Mouse (Mus musculus): Measurements from ENCODE around the gene Rack1. TPM values are rescaled to one million over a fixed set of nuclear protein-coding genes. Genes with fewer than 3 reads are reported as not detected.
"Not testable (repeated sequence)": the region's sequence is repeated elsewhere in the genome, so short reads cannot be mapped to it uniquely, and the experiment has no call there.

Rack1 gene
- polyA plus RNA-seq, 1 experiment from 2014 or later: 795 TPM

DNA sequence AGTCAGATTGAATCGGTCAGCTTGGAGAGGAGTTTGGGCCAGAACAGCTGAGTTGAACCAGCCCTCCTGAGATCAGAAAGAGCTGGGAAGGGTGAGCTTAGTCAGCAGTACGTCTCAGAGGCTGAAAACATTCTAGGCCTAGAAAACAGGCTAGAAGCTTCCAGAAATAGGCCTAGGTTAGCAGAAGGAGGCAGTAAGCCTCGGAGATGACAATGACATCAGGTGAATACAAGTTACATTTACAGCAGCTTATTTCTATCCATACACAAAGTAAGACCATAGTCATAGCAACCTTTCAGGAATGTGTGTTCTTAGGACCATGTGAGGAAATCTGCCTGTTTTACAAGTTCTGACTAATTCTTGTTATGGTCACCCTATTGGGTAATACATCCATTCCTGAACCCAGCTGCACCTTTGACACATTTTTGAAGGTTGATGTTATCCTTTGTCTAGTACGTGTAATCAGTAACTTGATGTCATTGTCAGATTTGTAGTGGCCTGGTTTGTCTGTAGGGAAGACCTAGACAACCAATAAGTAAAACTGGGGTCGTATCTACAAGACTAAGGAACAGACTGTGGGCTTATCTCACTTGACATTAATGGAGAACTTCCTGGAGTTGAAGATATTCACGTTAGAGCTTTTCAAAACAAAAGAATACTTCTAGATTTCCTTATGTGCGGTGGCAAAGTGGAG is 19.6 kb downstream of the Rack1 start:
- no peak overlapping the region for H3K27ac ChIP-seq
- 0 out of 2 replicates have a peak, but pooled peaks cover 7% of the 10 kb centered on the region for H3K36me3 ChIP-seq (ENCODE audit: insufficient read depth, low read length)
- ATAC-seq (replicated peaks; ENCODE audit: low FRiP score, low read depth) (no peak), DNase-seq (ENCODE audit: low spot score) (no peak)
- TF ChIP-seq CTCF (IDR thresholded peaks at IDR 0.05; ENCODE audit: low read depth): no peak
- no peak overlapping the region for H3K4me3 ChIP-seq (replicated peaks; ENCODE audit: low read depth, low read length)
- WGBS: 78% methylated on average over 7 of the region's 7 CpGs
- no peak overlapping the region for H3K4me2 ChIP-seq (ENCODE audit: low read length)
- H3K4me1 ChIP-seq (replicated peaks; ENCODE audit: insufficient read depth, low read length): peaks cover 12% of the 10 kb centered on the region
- no peaks in the 10 kb centered on the region for H3K27me3 ChIP-seq (ENCODE audit: insufficient read depth, low read length)
- no peaks in the 10 kb centered on the region for H3K9me3 ChIP-seq (replicated peaks; ENCODE audit: low read length)
- no peak overlapping the region for H3K9ac ChIP-seq (ENCODE audit: low read depth, low read length)

DNA sequence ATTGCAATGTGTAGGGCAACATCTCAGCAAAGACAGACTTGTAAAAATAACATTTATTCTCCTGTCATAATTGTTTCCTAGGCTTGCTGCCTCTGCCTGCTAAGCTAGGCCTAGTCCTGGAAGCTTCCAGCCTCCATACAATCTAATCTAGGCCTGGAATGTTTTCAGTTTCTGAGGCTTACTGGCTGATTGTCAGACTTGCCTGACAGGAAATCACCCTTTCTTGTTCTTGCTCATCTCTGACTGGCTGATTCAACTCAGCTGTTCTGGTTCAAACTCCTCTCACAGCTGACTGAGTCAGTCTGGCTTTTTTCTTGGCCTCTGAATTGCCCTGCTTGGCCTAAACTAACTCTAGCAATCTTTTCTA is 20.2 kb downstream of the Rack1 start:
- no peak for TF ChIP-seq CTCF (IDR thresholded peaks at IDR 0.05; ENCODE audit: low read depth)

DNA sequence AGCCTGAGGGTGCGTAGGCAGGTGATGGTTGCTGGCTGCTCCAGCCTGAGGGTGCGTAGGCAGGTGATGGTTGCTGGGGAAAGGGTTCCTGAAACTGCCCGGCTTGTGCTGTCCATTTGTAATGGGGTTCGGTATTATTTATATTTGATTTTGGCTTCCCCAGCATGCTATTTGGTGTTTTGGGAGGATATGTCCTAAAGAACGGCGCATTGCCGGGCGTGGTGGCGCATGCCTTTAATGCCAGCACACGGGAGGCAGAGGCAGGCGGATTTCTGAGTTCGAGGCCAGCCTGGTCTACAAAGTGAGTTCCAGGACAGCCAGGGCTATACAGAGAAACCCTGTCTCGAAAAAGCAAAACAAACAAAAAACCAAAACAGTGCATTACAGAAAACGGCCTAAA is 21.2 kb downstream of the Rack1 start:
- H3K4me1 ChIP-seq (replicated peaks; ENCODE audit: insufficient read depth, low read length); H3K9ac ChIP-seq (ENCODE audit: low read depth, low read length); ATAC-seq (replicated peaks; ENCODE audit: low FRiP score, low read depth); H3K36me3 ChIP-seq (ENCODE audit: insufficient read depth, low read length); H3K27me3 ChIP-seq (ENCODE audit: insufficient read depth, low read length); H3K9me3 ChIP-seq (replicated peaks; ENCODE audit: low read length); H3K27ac ChIP-seq; H3K4me3 ChIP-seq (replicated peaks; ENCODE audit: low read depth, low read length); DNase-seq (ENCODE audit: low spot score); H3K4me2 ChIP-seq (ENCODE audit: low read length): not testable (repeated sequence)
- WGBS: 87% methylated on average over 14 of the region's 14 CpGs

More for the DNA sequence above, 20.2 kb downstream of the Rack1 start:
- DNase-seq (ENCODE audit: low spot score): no peak
- Histone ChIP-seq H3K27ac (no peak overlapping the region), H3K4me2 (ENCODE audit: low read length) (no peak overlapping the region), H3K36me3 (ENCODE audit: insufficient read depth, low read length) (0 out of 2 replicates have a peak, but pooled peaks cover 3% of the 10 kb centered on the region), H3K9ac (ENCODE audit: low read depth, low read length) (no peak overlapping the region), H3K27me3 (ENCODE audit: insufficient read depth, low read length) (no peaks in the 10 kb centered on the region), H3K4me3 (replicated peaks; ENCODE audit: low read depth, low read length) (no peak overlapping the region), H3K4me1 (replicated peaks; ENCODE audit: insufficient read depth, low read length) (peaks cover 7% of the 10 kb centered on the region; the same call in 1 of the 2 replicates), H3K9me3 (replicated peaks; ENCODE audit: low read length) (no peaks in the 10 kb centered on the region)
- ATAC-seq (replicated peaks; ENCODE audit: low FRiP score, low read depth): no peak

DNA sequence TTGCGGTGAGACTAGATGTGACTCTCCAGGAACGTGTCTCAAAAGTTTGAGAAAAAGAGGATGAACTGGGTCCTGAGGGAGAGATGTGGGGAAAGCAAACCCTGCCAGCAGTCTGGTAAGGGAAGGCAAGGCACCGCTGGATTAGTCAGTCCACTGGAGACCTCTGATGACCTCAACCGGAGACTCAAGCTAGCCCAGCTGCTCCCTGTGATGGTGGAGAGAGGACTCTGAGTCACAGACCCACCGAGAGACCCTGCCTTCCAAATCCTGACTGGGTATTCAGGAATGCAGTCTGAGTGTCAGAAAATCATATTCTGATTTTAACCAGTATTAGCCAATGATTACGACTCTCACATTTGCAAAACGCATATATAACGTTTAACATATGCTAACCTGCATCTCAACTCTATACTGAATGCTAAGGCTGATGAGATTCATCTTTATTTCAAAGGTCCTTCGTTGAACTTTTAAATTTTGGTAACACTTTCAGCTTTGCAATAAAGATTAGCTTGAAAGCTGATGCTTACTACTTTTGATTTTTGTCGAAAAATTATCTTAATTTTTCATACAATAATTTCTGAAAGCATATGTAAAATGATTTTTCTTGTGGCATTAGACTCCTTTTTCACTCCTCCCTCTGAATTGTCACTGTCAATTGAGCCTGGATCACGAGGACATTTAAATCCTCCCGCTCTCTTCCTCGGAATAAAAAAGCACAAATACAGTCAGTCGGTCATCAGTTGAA is 22.8 kb downstream of the Rack1 start:
- Histone ChIP-seq H3K9ac (ENCODE audit: low read depth, low read length) (peak overlapping the region; percentile 36; the same call in 1 of the 2 replicates), H3K9me3 (replicated peaks; ENCODE audit: low read length) (no peaks in the 10 kb centered on the region), H3K4me2 (ENCODE audit: low read length) (peak overlapping the region; percentile 59), H3K36me3 (ENCODE audit: insufficient read depth, low read length) (no peaks in the 10 kb centered on the region), H3K27me3 (ENCODE audit: insufficient read depth, low read length) (no peaks in the 10 kb centered on the region), H3K27ac (no peak overlapping the region), H3K4me3 (replicated peaks; ENCODE audit: low read depth, low read length) (peak overlapping the region; percentile 34), H3K4me1 (replicated peaks; ENCODE audit: insufficient read depth, low read length) (0 out of 2 replicates have a peak, but pooled peaks cover 2% of the 10 kb centered on the region)
- 36% methylated on average over 14 of the region's 14 CpGs for WGBS
- DNase-seq (ENCODE audit: low spot score) (no peak), ATAC-seq (replicated peaks; ENCODE audit: low FRiP score, low read depth) (no peak)
- TF ChIP-seq CTCF (IDR thresholded peaks at IDR 0.05; ENCODE audit: low read depth): no peak

DNA sequence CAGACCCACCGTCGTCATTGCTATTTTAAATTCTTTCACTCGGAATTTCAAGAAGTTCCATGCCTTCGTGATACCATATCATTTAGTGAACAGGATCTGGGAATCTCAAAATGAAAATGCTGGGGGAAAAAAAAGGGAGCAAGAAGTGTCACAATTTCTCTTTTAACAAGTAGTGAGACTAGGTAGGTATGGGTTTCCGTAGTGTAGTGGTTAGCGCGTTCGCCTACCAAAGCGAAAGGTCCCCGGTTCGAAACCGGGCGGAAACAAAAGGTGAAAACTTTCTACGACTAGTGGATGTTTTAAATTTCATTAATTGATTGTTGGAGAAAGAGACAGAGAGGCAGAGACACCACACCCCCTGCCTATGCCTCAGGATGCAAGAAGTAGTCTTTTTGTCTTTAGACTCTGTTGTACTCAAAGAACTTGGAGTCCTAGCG is 23.4 kb downstream of the Rack1 start:
- H3K9me3 ChIP-seq (replicated peaks; ENCODE audit: low read length): no peaks in the 10 kb centered on the region
- H3K27ac ChIP-seq: no peak overlapping the region
- H3K4me1 ChIP-seq (replicated peaks; ENCODE audit: insufficient read depth, low read length): 0 out of 2 replicates have a peak, but pooled peaks cover 2% of the 10 kb centered on the region
- no peaks in the 10 kb centered on the region for H3K36me3 ChIP-seq (ENCODE audit: insufficient read depth, low read length)
- peak overlapping the region; percentile 59 for H3K4me2 ChIP-seq (ENCODE audit: low read length)
- H3K9ac ChIP-seq (ENCODE audit: low read depth, low read length): peak overlapping the region; percentile 36; the same call in 1 of the 2 replicates
- 1% methylated on average over 15 of the region's 15 CpGs for WGBS
- peak overlapping the region; percentile 34 for H3K4me3 ChIP-seq (replicated peaks; ENCODE audit: low read depth, low read length)
- H3K27me3 ChIP-seq (ENCODE audit: insufficient read depth, low read length): no peaks in the 10 kb centered on the region
- ATAC-seq (replicated peaks; ENCODE audit: low FRiP score, low read depth) (no peak; the same call in 1 of the 2 replicates), DNase-seq (ENCODE audit: low spot score) (peak; percentile 78)
- TF ChIP-seq CTCF (IDR thresholded peaks at IDR 0.05; ENCODE audit: low read depth): no peak

GRCm38 (mm10) chr11:48824311-48824830 is 24.2 kb downstream of the Rack1 start:
- WGBS: 7% methylated on average over 22 of the region's 22 CpGs
- Histone ChIP-seq H3K9ac (ENCODE audit: low read depth, low read length) (peak overlapping the region; percentile 36; the same call in 1 of the 2 replicates), H3K27me3 (ENCODE audit: insufficient read depth, low read length) (no peaks in the 10 kb centered on the region)

More at GRCm38 (mm10) chr11:48824311-48824830, 24.2 kb downstream of the Rack1 start:
- Histone ChIP-seq H3K36me3 (ENCODE audit: insufficient read depth, low read length) (no peaks in the 10 kb centered on the region), H3K27ac (no peak overlapping the region), H3K4me2 (ENCODE audit: low read length) (peak overlapping the region; percentile 59), H3K4me1 (replicated peaks; ENCODE audit: insufficient read depth, low read length) (0 out of 2 replicates have a peak, but pooled peaks cover 2% of the 10 kb centered on the region), H3K9me3 (replicated peaks; ENCODE audit: low read length) (no peaks in the 10 kb centered on the region), H3K4me3 (replicated peaks; ENCODE audit: low read depth, low read length) (peak overlapping the region; percentile 34)
- ATAC-seq (replicated peaks; ENCODE audit: low FRiP score, low read depth): no peak
- no peak for TF ChIP-seq CTCF (IDR thresholded peaks at IDR 0.05; ENCODE audit: low read depth)
- no peak for DNase-seq (ENCODE audit: low spot score)

All from kidney, postnatal 0 days (tissue).